Mouse (Mus musculus): ENCODE results near the gene Dapk2.

GRCm38 (mm10) chr9:66177975-66178374 lies 20.0 kb downstream of the Dapk2 start:
- TF ChIP-seq POLR2A (IDR thresholded peaks at IDR 0.05; ENCODE audit: insufficient read depth, low read depth, low read length): no peak
- no peak for TF ChIP-seq CTCF (IDR thresholded peaks at IDR 0.05; ENCODE audit: insufficient read depth, low read depth, low read length)

Measured in olfactory bulb, adult 2 months (tissue).